Mouse (Mus musculus): ENCODE data around the gene Limch1.

Limch1 gene

DNA sequence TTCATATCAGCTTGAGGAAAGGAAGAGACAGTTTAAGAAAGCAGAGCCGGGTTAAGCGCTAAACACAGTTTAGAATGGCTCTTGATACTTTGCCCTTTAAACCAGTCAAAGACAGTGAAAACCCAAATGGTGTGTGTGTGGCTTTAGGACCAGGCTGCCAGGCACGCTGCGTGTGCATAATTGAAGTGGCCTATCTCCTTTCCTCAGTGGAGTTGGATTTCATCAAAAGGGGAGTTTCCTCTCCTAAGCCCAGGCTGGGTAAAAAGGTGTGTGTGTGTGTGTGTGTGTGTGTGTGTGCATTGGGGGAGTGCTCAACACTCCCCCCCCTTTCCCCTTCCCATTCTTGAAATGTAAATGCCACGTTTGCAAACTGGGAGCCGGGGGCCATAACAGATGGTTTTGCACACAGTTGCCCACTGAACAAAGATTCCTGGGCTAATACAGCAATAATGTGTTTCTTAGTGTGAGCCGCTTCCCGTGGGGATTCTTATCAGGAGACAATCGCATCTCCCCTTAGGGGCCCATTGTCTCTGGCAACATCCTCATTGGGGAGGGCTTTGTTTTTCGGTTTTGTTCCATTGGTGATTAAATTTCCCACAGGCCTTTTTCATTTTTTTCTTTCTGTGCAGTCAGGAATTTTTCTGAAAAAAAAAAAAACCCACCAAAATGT, 2.3 kb downstream of the Limch1 start:
- DNase-seq: no peak

DNA sequence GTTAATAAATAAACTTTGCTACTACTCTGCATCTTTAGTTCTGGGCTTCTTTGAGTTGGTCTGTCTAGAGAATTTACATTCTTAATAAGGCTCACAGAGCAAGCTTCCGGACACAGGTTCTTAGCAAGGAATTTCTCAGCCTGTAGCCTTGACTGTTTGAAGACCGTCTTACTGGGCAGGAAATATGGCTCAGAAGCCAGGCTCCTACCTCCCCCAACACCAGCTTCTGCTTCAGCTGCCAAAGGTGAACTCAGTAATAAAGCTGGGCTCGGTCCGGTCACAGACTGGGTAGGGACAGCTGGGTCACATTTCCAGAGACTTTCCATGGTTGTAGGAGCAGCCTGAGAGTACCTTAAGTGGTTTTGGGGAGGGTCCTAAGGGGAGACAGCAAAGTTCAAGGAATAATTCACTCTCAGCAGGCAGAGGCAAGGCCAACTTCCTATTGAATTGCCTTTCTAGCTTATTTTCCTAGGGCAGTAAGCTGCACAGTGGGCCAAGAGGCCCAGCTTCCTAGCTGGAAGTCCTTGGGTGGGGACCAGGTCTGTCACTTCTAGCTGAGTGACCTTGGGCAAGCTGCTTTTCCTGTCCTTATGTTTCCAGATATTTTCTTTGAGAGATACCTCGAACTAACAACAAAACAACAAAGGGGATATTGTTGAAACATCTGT, 3.0 kb downstream of the Limch1 start:
- no peak for DNase-seq

- no peak for DNase-seq
Measured at GRCm38 (mm10) chr5:66750641-66751040, 5.0 kb downstream of the Limch1 start.

DNA sequence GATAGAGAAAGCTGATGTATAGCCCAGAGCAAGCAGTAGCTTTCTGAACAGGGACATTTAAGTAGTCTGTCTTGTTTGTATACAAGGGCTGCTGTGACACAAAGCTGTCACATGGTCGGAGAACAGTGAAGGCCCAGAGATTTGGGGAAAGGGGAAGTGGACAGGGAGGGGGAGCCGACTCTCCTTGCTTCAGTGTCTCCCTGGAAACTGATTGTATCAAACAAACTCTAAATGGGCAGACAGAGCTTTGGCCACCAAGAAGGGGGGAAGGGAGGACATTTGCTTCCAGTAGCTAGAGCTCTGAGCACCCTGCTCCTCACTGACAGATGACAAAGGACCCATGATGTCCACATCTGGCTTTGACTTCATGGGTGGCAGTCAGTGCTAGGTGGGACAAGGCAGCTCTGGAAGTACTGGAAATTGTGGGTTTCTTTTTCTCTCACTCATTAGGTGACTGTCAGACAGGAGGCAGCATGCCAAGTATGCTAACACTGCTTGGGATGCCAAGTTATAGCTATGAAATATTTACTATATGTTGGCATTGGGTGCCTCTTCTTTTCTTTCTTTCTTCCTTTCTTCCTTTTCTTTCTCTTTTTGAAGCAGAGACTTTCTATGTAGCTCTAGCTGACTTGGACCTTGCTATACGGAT, 5.8 kb downstream of the Limch1 start:
- DNase-seq: no peak

GRCm38 (mm10) chr5:66753620-66754019, 8.0 kb downstream of the Limch1 start:
- DNase-seq: no peak

- no peak for DNase-seq
Measured at GRCm38 (mm10) chr5:66756821-66757705, 11.4 kb downstream of the Limch1 start.

GRCm38 (mm10) chr5:66757706-66758237, 12.1 kb downstream of the Limch1 start:
- DNase-seq: no peak

DNA sequence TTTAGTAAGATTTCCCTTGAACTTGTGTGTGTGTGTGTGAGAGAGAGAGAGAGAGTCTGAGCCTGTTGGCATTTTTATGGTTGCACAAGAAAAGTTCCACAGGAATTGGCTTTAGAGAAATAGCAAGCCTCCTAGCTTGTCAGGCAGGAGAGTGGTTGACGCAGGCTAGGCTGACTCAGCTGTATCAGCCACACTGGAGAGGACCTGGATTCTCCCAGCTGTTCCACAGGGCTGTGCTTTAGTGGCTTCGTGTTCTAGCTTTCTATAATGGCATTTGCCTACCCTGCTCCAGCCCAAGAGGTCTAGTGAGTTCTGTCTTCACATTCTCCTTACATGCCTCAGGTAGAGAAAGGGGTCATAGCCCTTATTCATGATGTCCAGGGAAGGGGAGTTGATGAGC, 13.7 kb downstream of the Limch1 start:
- DNase-seq: no peak

DNA sequence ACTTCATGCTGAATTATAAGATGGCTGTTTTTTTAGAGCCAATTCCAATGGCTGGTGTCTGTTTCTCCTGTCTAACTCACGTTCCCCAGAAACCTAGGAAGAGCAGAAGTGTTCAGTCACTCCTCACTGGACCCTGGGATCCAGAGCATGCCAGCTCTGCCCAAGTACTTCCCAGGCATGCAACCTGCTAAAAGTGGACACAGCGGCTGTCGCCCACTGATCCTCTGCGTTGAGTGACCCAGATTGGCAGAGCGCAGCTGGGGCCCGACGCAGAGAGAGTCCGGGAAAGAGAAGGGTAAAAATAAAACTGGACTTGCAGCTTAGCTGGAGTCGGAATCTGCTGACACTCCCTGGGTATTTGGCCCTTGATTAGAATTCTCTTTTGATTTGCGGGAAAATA, 15.1 kb downstream of the Limch1 start:
- no peak for DNase-seq

DNA sequence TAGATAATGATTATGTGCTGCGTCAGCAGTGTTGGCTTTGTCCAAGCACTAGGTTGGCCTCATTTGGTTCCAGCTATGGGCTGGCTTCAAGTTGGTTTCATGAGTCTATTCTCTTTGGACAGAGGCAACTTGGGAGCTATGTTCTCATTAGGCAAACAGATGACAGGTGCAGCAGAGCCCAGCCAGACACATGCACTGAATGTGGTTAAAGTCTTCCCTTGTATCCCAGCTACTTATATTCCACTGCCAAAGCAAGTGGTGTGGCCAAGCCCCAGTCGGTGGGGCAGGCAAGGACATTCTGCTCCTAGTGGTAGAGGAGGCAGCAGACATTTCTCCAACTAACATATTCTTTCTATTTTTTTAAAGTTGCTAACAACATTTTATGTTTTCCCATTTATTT, 16.4 kb downstream of the Limch1 start:
- DNase-seq: no peak

DNA sequence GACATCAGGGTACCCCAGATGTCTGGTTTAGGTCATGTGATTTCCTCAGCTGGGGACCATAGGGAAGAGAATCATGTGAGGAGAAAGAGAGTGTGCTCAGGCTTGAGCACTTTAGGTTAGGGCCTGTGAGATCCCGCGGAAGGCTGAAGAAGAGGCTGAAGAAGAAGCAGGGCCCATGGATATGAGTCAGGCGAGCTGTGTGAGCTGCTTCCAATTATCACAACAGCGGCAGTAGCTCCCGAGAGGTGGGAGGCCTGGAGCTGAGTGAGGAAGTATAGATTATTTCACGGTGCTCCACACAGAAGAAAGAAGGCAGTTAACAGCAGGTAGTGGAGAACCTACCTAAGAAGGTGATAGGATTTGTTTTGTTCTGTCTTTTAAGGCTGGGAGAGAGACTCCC, 18.5 kb downstream of the Limch1 start:
- no peak for DNase-seq

DNA sequence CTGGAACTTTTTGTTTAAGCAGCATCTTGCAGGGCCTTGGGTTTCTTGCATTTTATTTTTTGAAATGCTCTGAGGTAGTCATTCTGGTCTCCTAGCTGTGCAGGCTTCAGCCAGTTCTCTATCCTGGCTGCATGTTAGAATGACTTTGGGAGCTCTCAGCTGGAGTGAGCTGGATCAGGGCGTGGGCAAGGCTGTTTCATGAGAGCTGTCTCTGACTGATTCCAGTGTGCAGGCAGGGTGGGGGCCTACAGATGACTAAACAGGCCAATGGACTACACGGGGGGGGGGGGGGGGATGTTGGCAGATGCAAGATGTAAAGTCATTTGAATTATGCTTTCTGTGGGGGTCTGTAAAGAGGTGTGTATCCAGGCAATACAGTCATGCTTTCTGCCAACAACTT, 20.3 kb downstream of the Limch1 start:
- no peak for DNase-seq

DNA sequence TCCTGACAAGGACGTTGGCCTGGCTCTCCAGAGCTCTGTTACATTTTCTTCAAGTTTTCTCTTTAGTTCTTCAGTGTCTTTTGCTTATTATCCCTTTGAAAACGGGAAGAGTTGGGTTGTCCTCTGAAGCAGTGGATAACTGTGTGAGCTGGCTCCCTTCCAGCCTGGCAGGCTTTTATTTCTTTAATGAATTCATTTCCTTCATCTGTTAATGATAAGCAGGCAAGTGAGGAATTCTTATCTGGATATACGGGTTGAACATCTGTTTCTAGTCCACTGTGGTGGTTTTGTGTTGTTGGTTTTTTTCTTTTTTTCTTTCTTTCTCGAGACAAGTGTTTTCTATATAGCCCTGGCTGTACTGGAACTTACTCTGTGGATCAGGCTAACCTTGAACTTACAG, 22.4 kb downstream of the Limch1 start:
- no peak for DNase-seq

DNA sequence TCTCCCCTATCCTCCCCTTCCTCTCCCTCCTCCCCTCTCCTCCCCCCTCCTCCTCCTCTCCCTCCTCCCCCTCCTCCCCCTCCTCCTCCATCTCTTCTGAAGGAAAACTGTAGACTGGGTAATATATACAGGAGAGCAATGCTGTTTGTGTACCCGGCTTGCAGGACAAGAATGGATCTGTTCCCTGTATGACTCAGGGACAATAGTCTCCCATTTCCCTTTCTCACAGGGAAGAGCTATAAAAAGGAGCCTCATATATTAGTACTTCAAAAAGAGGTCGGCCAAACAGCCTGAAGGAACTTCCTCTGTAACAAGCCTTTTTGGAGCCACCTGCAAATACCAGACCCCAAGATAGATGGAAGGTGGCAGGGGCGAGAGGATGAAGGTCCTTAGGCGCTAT, 23.4 kb downstream of the Limch1 start:
- no peak for DNase-seq

- DNase-seq: no peak
Measured at GRCm38 (mm10) chr5:66769558-66769957, 23.9 kb downstream of the Limch1 start.

GRCm38 (mm10) chr5:66777999-66778710, 32.5 kb downstream of the Limch1 start:
- DNase-seq: no peak

DNA sequence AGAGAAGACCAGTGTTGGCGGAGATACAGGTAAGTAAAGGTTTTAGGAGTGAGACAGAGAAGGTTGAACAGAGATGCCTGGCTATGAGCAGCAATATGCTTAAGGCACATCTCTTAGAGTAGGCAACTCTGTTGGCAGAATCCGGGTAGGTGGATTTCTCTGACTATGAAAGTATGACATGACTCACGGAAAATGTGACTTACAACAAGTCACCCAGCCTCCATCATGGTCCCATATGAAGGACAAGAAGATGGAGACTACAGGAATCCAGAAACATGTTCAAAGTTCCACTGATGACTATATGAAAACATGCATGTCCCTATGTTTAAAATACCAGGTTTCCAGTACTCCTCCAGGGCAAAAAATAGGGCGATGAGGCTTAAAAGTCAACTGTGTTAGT, 34.7 kb downstream of the Limch1 start:
- no peak for DNase-seq

DNA sequence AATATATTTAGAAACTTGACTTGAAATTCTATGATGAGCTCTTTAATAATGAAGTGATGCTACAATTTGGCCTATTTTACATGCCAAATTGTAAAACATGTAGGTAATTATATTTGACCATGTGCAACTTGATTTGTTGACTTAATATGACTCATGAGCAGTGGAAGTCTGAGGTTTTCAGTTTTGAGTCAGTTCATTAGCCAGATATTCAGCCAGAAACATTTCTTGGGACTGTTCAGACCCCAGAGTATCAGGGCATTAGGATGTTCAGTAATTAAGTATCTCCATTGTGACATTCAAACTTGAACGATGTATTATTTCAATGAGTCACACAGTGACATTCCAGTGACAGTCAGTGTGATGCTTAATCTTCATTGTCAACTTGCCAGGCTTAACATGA, 35.9 kb downstream of the Limch1 start:
- no peak for DNase-seq

- no peak for DNase-seq
Measured at GRCm38 (mm10) chr5:66782851-66783250, 37.2 kb downstream of the Limch1 start.

- DNase-seq: no peak
Measured at GRCm38 (mm10) chr5:66784624-66785361, 39.2 kb downstream of the Limch1 start.

DNA sequence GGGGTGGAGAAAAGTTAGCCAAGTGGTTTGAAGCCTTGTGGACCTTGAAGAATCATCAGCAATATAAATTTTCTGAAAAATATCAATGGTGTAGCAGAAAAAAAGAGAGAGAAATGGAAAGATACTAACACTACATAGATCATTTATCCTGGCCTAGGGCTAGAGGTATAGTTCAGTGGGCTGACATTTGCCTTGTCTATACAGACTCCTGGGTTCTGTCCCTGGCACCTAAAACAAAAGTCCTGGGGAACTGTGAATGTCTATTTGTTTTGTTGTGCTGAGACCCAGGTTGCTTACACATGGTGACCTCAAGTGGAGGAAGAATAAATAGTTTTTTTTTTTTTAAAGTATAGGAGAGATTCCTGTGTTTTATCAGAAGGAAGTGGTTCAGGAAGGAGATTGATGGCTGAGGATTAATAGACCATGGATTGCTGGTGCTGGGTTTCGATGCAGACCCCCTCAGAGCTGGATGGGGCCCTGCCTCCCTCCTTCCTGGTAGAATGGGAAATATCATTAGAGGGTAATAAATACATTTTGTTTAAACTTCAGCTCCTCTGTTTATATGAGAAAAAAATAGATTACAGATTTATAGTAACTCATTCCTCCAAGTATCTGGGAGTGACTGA, 40.5 kb downstream of the Limch1 start:
- no peak for DNase-seq
